Mouse (Mus musculus) right cerebral cortex, postnatal 4 days (tissue): ENCODE measurements around the gene Cemip2.

Source experiments
- DNase-seq: peaks from one replicate; pipeline ENCODE4 v3.0.0-alpha.2; 2022

Cemip2 gene

GRCm38 (mm10) chr19:21780663-21781062 lies 2.5 kb downstream of the Cemip2 start:
- DNase-seq: no peak

DNA sequence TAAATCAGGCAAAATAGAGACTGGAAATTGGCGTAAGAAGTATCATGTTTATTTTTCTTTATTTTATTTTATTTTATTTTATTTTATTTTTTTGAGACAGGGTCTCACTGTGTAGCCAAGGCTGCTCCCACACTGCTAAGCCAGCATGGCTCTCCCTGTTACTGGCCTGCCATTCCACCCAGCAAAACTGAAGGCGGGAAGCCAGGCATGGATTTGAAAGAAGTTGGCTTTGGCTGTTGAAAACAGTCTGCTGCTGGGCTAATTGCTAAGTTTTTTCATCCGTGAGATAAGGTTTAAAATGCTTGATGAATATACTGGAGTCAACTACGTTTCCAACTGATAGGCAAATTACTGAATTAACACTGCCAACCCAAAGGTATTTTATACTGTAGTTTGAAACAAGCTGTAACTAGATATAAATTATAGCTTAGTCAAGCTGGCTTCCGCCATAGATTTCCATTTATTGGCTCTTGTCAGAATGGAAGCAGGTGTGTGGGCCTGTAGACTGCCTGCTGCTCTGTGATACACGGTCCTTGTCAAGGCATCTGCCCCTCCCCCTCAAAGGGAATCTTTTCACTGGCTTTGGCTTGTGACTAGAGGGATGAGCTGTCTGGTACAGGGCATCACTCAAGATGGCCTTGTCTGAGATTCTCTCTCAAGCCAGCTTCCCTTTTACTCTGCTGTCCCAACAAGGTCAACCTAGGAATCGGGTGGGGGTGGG lies 3.1 kb downstream of the Cemip2 start:
- peak; percentile 20 for DNase-seq

- no peak for DNase-seq
These were observed 3.8 kb downstream of the Cemip2 start for GRCm38 (mm10) chr19:21781787-21782432.

- no peak for DNase-seq
These were observed 5.6 kb downstream of the Cemip2 start for GRCm38 (mm10) chr19:21783717-21784116.

GRCm38 (mm10) chr19:21784331-21785131 lies 6.4 kb downstream of the Cemip2 start:
- no peak for DNase-seq

DNA sequence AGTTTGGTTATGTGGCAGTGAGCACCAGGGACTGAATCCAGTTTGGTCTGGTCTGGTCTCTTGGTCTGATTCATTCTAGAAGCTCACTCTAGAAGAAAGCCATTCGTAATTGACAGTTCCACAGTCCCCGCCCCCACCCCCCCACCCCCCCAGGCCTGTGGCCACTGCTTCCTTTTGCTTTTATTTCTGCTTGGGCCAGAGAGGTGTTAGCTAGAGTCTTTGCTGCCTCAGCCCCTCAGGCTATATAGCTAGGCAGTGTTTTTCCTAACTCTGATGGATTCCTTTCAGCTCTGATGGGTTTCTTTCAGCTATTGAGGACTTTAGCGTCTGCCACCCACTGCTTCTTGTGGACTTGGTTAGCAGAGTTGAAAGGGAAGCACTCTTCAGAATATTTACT lies 7.0 kb downstream of the Cemip2 start:
- no peak for DNase-seq

- DNase-seq: peak; percentile 10
These were observed 8.9 kb downstream of the Cemip2 start for GRCm38 (mm10) chr19:21787004-21787480.

DNA sequence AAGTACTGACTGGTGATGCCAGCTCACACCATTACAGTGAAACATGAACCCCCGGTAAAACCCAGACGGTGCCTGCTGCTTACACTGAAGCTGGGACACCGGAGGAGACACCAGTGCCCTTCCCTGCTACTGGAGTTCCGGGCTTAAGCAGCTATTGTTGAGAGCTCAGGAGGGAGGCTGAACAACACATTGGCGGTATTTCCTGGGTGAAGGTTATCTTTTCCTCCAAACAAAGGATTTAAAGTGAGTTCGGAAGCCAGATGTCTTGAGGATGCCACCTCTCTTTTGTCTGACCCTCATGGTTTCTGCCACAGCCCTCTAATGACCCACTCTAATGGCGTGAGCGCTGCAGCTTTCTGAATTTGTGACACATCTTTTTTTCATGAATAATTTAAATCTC lies 10.9 kb downstream of the Cemip2 start:
- no peak for DNase-seq

GRCm38 (mm10) chr19:21789676-21790075 lies 11.5 kb downstream of the Cemip2 start:
- no peak for DNase-seq

DNA sequence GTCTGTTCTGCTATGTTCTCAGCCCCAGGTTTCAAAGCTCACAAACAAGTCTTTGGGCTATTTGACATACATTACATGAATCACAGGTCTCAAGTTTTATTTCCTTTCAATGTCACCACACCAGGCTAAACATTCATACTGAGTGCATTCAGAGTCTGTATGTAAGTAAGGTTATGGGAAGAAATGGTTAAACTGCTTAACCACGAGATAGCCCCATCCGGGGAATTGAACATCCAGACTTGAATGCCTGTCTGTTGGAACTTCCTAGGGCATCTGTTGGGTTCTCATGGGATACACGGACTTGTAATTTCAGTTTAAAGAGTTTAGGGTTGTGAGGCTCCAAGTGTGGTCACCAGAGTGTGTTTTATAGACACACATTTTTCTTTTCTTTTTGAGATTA lies 13.2 kb downstream of the Cemip2 start:
- no peak for DNase-seq

DNA sequence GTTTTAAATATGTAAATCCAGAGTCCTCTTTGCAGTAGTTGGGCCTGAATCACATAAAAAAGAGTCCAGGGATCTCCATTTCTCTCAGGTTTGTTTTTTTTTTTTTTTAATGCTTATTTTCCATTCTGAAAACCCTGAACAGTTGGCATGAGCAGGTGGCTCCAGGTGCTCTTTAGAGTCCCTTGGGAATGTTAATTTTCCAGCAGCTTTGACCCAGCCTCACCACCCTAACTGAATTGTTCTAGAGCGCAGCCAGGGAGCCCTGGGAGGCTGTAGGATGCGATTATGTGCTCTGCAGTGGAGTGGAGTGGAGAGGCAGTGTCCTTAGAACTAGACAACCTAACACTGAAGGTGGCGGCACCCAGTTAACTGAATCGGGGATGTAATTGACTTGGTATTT lies 13.7 kb downstream of the Cemip2 start:
- no peak for DNase-seq

DNA sequence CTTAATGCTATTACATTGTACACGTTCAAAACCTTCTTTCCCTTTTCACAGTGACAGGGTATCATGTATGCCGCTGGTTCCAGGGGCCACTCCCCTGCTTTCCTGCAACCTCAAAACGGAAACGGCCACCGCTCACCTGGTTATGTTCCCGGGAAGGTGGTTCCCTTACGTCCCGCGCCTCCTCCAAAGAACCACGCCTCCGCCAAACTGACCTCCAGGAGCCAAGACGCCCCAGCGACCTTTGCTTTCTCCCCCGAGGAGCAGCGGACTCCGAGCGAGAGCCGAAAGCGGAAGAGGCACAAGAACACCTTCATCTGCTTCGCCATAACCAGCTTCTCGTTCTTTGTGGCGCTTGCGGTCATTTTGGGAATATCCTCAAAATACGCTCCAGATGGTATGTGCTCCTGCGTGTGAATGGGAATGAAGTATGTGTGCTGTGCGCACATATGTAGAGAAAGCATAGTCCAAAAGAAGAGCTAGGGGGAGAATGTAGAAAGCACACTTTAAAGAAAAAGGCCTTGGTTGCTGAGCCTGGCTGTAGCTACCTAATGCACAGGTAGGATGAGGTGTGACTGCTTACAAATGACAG lies 14.5 kb downstream of the Cemip2 start:
- no peak for DNase-seq

DNA sequence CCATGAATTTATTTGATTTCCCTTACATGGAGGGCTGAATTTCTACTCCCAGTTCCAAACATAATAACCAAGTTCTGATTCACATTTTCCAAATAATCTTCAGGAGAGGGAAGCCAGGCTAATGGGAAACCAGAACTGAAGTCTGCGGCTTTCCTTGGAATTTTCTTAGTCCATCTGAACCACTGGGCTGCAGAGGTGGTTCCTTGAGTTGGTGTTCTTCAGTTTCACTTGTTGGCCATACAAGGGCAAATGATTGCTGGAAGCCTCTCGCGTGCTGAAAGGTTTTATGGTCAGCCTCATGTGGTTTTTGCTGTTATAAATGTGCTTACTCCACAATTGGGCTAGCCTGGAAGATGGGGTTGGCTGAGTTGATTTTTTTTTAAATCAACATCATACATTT lies 16.4 kb downstream of the Cemip2 start:
- no peak for DNase-seq

GRCm38 (mm10) chr19:21796333-21796732 lies 18.2 kb downstream of the Cemip2 start:
- DNase-seq: no peak

DNA sequence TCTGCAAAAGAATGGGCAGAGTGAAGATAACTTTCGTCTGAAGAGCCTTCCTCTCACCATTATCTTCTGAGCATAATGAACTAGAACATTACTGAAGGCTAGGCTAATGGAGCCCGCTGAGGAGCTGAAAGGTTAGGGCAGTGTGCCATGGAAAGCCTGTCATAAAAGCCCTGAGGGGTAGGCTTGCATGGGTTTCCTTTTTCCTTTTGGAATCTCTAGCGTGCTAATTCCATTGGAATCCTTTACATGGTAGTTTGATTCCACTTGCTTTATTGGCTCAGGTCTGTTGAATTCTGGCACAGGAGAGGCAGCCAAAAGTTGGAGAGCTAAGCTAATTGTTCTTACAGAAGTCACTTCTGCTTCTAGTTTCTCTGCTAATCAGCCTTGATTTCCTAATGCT lies 20.6 kb downstream of the Cemip2 start:
- no peak for DNase-seq

DNA sequence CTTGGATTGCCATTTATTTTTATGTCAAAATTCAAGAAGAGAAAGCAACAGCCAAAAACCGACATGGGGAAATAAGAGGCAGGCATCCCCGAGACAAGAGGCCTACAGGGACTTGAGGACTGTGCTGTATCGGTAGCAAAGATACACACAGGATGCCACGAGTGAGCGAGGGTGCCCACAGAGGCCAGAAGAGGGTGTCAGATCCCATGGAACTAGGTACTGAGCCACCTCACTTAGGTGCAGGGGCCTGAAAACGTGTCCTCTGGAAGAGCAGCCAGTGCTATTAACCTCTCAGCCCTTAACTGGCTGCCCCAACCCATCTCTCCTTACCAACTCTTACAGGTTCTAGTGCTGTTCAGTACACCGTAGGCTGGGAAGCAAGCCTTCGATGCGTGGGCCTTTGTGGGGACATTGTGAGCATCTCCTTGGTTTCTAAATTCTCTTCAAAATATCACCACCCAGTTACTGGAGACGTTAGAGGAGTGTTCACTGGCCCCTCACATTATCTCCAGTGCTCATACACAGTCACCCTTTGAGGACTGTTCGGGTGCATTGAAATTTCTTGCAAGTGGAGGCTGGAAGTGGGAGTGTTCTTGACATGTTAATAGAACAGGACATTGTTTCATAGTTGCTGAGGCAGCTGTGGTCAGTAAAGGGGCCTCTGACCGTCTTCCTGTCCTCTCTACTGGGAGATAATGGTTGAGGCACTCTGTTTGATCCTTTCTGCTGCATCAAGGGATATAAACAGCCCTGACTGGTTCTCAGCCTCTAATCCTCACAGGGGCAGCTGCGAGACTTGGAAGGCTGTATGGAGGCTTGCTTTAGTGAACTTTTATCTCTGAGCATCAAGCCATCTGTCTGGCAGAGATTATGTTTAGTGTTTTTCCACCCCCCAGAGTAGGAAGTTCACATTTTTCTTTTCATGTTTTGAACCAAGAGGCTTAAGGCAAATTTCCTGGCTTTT lies 21.6 kb downstream of the Cemip2 start:
- DNase-seq: no peak

DNA sequence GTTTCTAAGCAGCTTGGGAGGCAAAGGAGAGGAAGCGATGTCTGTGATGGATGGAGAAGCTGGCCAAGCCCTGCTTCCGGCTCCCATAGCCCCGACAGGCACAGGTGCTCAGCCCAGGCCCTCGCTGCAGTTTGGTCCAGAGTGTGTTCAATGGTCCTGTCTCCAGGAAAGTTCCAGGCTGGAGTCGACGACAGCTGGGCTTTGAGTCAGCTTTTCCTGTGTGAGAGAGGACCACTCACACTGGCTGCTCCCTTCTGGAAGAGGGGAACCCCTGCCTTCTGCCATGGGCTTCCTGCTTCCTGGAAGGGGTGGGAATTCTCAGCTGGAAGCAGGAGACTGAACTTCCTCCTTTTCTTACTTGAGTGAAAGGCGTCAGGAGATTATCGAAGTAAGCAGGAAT lies 26.3 kb downstream of the Cemip2 start:
- DNase-seq: no peak

- DNase-seq: no peak
These were observed 27.2 kb downstream of the Cemip2 start for GRCm38 (mm10) chr19:21805305-21805704.

GRCm38 (mm10) chr19:21810135-21810534 lies 32.0 kb downstream of the Cemip2 start:
- DNase-seq: no peak

GRCm38 (mm10) chr19:21813560-21813959 lies 35.4 kb downstream of the Cemip2 start:
- DNase-seq: no peak

DNA sequence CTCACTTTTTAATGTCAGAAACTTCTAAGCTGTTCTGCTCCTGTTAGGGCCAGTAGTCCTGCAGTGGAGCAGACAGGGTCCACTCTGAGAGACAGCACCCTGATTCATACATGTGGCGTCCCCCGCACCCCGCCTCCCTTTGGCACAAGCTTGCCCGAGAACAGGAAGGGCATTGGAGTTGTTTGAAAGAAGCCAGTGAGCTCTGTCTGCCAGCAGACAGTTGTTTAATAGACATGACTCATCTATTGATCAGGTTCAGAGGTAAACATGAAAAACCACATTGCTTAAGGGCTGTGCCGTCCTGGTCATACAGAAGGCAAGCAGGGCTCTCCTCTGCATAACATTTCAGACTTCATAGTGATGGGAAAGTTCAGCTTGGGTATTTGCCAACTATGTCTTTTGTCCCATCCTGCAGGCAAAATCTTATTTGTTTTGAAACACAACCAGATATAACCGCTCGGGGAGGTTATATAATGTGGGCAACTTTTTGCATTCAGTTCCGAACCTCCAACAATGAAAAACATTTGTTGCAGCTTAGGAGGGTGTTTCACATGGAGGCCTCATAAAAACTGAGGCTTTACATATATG lies 36.4 kb downstream of the Cemip2 start:
- DNase-seq: peak; percentile 18

GRCm38 (mm10) chr19:21816260-21816659 lies 38.1 kb downstream of the Cemip2 start:
- DNase-seq: no peak
